Mouse (Mus musculus) heart, embryonic 16.5 days (tissue): ENCODE results near the gene Trim50. TPM values are rescaled to one million over a fixed set of nuclear protein-coding genes. Genes with fewer than 3 reads are reported as not detected.

Experiments used
- ATAC-seq: fragments of 200-750 bp; cut with Nextera tagmentation; replicated peaks from 2 replicates; pipeline ENCODE4 v1.8.0; 2017; ENCODE audit warnings: moderate number of reproducible peaks; ENCODE audit not compliant: insufficient read depth, low FRiP score; ENCODE audit errors: extremely low read depth
- H3K27ac ChIP-seq: fragments of 300-500 bp; sonication (generic); 2 replicates; pipeline ENCODE4 v1.5.1; 2014; ENCODE audit warnings: mild to moderate bottlenecking, low read length, control low read depth, moderate library complexity
- H3K27me3 ChIP-seq: fragments of 300-500 bp; sonication (generic); 2 replicates; pipeline ENCODE4 v1.6.1; 2014; ENCODE audit warnings: low read length, mixed read lengths; ENCODE audit not compliant: control insufficient read depth, insufficient read depth
- H3K36me3 ChIP-seq: fragments of 300-500 bp; sonication (generic); 2 replicates; pipeline ENCODE4 v1.6.1; 2014; ENCODE audit not compliant: control insufficient read depth, insufficient read depth
- H3K4me1 ChIP-seq: fragments of 300-500 bp; sonication (generic); 2 replicates; pipeline ENCODE4 v1.6.1; 2014; ENCODE audit warnings: low read length, mixed read lengths; ENCODE audit not compliant: control insufficient read depth, insufficient read depth
- H3K4me2 ChIP-seq: fragments of 300-500 bp; sonication (generic); 2 replicates; pipeline ENCODE4 v1.6.1; 2014; ENCODE audit warnings: low read depth, mild to moderate bottlenecking, control low read depth, low read length
- H3K4me3 ChIP-seq: fragments of 300-500 bp; sonication (generic); 2 replicates; pipeline ENCODE4 v1.5.1; 2014; ENCODE audit warnings: mild to moderate bottlenecking, control low read depth, low read length
- H3K9ac ChIP-seq: fragments of 300-500 bp; sonication (generic); 2 replicates; pipeline ENCODE4 v1.6.1; 2014; ENCODE audit warnings: low read length, control low read depth
- H3K9me3 ChIP-seq: fragments of 300-500 bp; sonication (generic); replicated peaks from 2 replicates; pipeline ENCODE4 v1.6.1; 2016; ENCODE audit warnings: low read length; ENCODE audit not compliant: control insufficient read depth
- WGBS: fragments of 180-500 bp; shearing (Covaris S2); extraction: QIAGEN DNeasy Blood & Tissue Kit; methylation state at CpG from one replicate; pipeline ENCODE4 v1.1.7; 2014; 5-methylcytosine and 5-hydroxymethylcytosine counted together
- polyA plus RNA-seq: library from polyadenylated mRNA; unstranded; fragments of >200 nt; fragmentation: Nextera tagmentation; extraction: Ambion mirVana; gene quantifications from 2 replicates; pipeline ENCODE4 v1.2.1, GENCODE M21; 2015

Gene Trim50
- polyA plus RNA-seq, result not detected in 2 replicates

DNA sequence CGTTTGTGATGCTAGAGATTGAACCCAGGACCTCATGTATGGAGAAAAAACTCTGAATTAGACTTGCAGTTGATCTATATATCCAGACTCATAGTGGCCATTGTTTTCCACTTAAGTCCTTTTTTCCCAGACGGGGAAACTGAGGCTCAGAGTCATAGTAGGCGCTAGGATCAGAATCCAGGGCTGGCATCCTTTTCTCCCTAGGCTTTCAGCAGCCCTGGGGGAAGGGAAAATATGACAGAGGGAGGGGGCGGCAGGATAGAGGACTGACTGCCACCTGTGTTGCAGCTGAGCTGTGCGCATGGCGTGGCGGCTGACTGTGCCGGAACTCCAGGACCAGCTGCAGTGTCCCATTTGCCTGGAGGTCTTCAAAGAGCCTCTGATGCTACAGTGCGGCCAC lies at the start of gene Trim50:
Trim50 (plus strand) TSS at position 301 of the 400 bp plus-strand sequence.
- ATAC-seq, result no peak

DNA sequence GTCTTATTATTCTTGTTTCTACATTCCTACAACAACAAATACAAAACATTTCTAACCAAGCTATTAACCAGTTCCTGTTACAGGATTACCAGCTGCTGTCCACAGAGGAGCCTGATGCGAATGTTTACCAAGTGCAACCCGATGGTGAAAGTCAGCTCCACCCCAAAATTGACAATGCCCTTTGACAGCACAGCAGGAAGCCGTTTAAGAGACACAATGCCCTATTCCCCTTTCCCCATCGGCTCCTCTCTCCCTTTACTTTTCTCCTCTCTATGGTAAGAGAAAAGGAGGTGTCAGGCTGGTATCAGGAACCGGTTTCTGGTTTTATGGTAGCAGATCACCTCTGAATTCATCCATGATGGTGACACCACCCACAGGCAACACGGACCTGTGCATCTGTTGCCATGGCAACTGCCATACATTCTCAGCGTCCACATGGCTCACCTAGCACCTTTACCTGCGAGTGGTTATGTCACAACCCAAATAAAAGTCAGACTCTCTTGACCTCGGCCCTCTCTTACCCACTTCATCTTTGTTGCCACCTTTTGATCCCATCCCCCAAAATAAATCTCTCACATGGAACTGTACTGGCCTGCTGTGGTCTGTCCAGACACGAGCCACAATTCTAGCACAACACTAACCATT lies 46.7 kb upstream of the Trim50 start:
- H3K4me3 ChIP-seq, result no peak overlapping the region
- no peaks in the 10 kb centered on the region for H3K36me3 ChIP-seq
- no peak for ATAC-seq
- 50% methylated on average over 10 of the region's 10 CpGs for WGBS
- H3K27me3 ChIP-seq, result no peaks in the 10 kb centered on the region; the same call in 1 of the 2 replicates
- no peak overlapping the region for H3K9ac ChIP-seq
- no peak overlapping the region for H3K27ac ChIP-seq
- H3K4me2 ChIP-seq, result no peak overlapping the region
- no peaks in the 10 kb centered on the region for H3K4me1 ChIP-seq
- H3K9me3 ChIP-seq, result no peaks in the 10 kb centered on the region

More for the DNA sequence above, at the start of gene Trim50:
- Histone ChIP-seq H3K9ac (no peak within 1 kb of the TSS), H3K27me3 (0 out of 2 replicates have a peak, but pooled peaks cover 6% of the 10 kb centered on the region), H3K36me3 (no peaks in the 10 kb centered on the region), H3K9me3 (no peaks in the 10 kb centered on the region), H3K4me1 (no peaks in the 10 kb centered on the region), H3K27ac (no peak within 1 kb of the TSS), H3K4me3 (no peak within 1 kb of the TSS), H3K4me2 (no peak within 1 kb of the TSS)
- WGBS, result 51% methylated on average over 9 of the region's 9 CpGs

DNA sequence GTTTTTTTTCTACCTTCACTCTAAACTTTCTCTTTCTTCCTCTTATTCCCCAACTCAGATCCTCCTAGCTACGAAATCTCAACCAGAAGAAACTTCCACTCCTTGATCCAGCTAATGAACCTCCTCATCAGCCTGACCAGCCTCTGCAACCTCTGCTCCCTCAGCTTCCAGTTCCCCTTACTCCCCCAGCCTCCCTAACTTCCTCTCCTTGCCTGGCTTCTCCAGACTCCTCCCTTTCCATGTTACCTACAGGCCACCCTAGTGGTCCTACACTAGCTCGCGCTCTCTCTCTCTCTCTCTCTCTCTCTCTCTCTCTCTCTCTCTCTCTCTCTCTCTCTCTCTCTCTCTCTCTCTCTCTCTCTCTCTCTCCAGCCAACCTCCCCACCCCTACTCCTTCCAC lies 36.9 kb upstream of the Trim50 start:
- Histone ChIP-seq H3K4me1 (no peaks in the 10 kb centered on the region), H3K27me3 (no peaks in the 10 kb centered on the region), H3K4me2 (no peak overlapping the region), H3K4me3 (no peak overlapping the region), H3K9ac (no peak overlapping the region), H3K27ac (no peak overlapping the region), H3K36me3 (no peaks in the 10 kb centered on the region), H3K9me3 (no peaks in the 10 kb centered on the region)
- WGBS, result 69% methylated on average over 3 of the region's 3 CpGs
- no peak for ATAC-seq

- Histone ChIP-seq H3K4me3 (no peak overlapping the region), H3K27me3 (no peaks in the 10 kb centered on the region), H3K9me3 (no peaks in the 10 kb centered on the region), H3K4me2 (no peak overlapping the region), H3K27ac (no peak overlapping the region), H3K9ac (no peak overlapping the region), H3K36me3 (no peaks in the 10 kb centered on the region), H3K4me1 (no peaks in the 10 kb centered on the region)
- no peak for ATAC-seq
- 58% methylated on average over 2 of the region's 2 CpGs for WGBS
Observed at GRCm38 (mm10) chr5:135319856-135320255, 33.2 kb upstream of the Trim50 start.

DNA sequence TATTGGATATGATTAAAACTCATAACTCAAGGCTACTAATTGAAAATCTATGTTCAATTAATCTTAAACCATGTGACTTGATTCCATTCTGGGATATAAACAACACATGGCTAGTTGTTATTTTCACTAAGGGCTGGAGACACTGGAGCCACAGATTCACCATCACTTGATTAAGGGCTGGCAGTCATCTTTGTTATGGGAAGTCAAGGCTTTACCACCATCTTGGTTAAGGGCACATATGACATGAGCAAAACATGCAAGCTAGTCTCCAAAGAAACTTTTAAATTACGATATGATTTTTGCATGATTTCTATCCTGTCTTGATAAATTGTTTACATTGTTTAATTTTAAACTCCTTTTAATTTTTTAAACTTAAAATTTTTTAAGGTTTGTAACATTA lies 30.9 kb upstream of the Trim50 start:
- Histone ChIP-seq H3K36me3 (no peaks in the 10 kb centered on the region), H3K27me3 (no peaks in the 10 kb centered on the region), H3K4me2 (no peak overlapping the region), H3K9ac (no peak overlapping the region), H3K27ac (no peak overlapping the region), H3K4me1 (peaks cover 3% of the 10 kb centered on the region; the same call in 1 of the 2 replicates), H3K9me3 (no peaks in the 10 kb centered on the region), H3K4me3 (no peak overlapping the region)
- ATAC-seq, result no peak
- WGBS, result 73% methylated on average over 1 of the region's 1 CpGs

- no peak overlapping the region for H3K4me3 ChIP-seq
- ATAC-seq, result no peak
- no peaks in the 10 kb centered on the region for H3K27me3 ChIP-seq
- no peaks in the 10 kb centered on the region for H3K36me3 ChIP-seq
- 18% methylated on average over 3 of the region's 3 CpGs for WGBS
- no peak overlapping the region for H3K9ac ChIP-seq
- peaks cover 3% of the 10 kb centered on the region; the same call in 1 of the 2 replicates for H3K4me1 ChIP-seq
- H3K4me2 ChIP-seq, result no peak overlapping the region
- no peak overlapping the region for H3K27ac ChIP-seq
- H3K9me3 ChIP-seq, result no peaks in the 10 kb centered on the region
Observed at GRCm38 (mm10) chr5:135326121-135326659, 26.9 kb upstream of the Trim50 start.

- H3K4me2 ChIP-seq, result no peak overlapping the region
- no peak overlapping the region for H3K27ac ChIP-seq
- 68% methylated on average over 4 of the region's 4 CpGs for WGBS
- no peak overlapping the region for H3K4me3 ChIP-seq
- peaks cover 3% of the 10 kb centered on the region; the same call in 1 of the 2 replicates for H3K4me1 ChIP-seq
- H3K36me3 ChIP-seq, result no peaks in the 10 kb centered on the region
- ATAC-seq, result no peak
- H3K9ac ChIP-seq, result no peak overlapping the region
- H3K9me3 ChIP-seq, result no peaks in the 10 kb centered on the region
- no peaks in the 10 kb centered on the region for H3K27me3 ChIP-seq
Observed at GRCm38 (mm10) chr5:135329471-135329870, 23.6 kb upstream of the Trim50 start.

DNA sequence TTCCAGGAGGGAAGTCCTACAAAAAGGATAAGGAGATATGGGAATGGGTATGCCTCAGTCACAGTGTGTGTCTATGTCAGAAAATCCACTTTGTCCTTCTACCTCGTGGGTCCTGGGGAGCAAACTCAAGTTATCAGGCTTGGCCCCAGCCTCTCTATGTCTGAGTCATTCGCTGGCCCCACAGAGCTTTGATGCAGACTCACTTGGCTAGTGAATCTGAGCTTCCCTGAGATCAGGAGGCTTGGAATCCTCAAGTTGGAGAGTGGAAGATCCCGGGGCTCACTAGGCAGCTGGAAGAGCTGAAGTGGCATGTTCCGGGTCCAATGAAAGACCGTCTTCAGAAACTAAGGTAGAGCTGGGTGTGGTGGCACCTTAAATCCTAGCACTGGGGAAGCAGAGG lies 22.9 kb upstream of the Trim50 start:
- ATAC-seq, result no peak
- Histone ChIP-seq H3K27me3 (no peaks in the 10 kb centered on the region), H3K4me3 (no peak overlapping the region), H3K4me2 (no peak overlapping the region), H3K4me1 (peaks cover 3% of the 10 kb centered on the region; the same call in 1 of the 2 replicates), H3K36me3 (no peaks in the 10 kb centered on the region), H3K27ac (no peak overlapping the region), H3K9me3 (no peaks in the 10 kb centered on the region), H3K9ac (no peak overlapping the region)
- WGBS, result 82% methylated on average over 5 of the region's 5 CpGs

DNA sequence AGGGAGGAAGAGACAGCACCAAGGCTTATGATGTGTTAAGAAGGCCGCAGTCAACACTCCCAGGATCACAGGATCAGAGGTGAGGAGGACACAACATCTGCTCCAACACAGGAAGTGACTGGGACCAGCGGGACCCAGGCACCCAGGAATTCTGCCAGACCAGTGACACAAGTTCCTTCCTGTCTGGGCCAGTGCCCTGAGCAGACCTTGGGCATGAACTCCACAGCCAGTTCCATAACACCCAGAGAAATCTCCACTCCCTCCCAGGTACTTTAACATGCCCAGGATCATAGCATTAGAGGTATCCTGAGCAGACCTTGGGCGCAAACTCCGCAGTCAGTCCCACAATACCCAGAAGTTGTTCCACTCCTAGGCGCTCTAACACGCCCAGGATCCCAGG lies 21.9 kb upstream of the Trim50 start:
- ATAC-seq, result no peak
- H3K4me2 ChIP-seq, result no peak overlapping the region
- WGBS, result 74% methylated on average over 6 of the region's 6 CpGs
- H3K4me1 ChIP-seq, result peaks cover 1% of the 10 kb centered on the region; the same call in 1 of the 2 replicates
- H3K4me3 ChIP-seq, result no peak overlapping the region
- no peaks in the 10 kb centered on the region for H3K27me3 ChIP-seq
- no peaks in the 10 kb centered on the region for H3K9me3 ChIP-seq
- H3K27ac ChIP-seq, result no peak overlapping the region
- H3K9ac ChIP-seq, result no peak overlapping the region
- H3K36me3 ChIP-seq, result no peaks in the 10 kb centered on the region
